Mouse (Mus musculus) ES-Bruce4 (cell line): ENCODE results near the gene Gm10490.

ENCODE experiments used
- CTCF ChIP-seq: IDR thresholded peaks from one replicate; pipeline ENCODE4 v1.8.1; 2011; ENCODE audit warnings: low read depth, low read length
- EP300 ChIP-seq: IDR thresholded peaks from 2 replicates; pipeline ENCODE4 v1.6.1; 2011; ENCODE audit warnings: low read depth, low read length; ENCODE audit not compliant: insufficient read depth

DNA sequence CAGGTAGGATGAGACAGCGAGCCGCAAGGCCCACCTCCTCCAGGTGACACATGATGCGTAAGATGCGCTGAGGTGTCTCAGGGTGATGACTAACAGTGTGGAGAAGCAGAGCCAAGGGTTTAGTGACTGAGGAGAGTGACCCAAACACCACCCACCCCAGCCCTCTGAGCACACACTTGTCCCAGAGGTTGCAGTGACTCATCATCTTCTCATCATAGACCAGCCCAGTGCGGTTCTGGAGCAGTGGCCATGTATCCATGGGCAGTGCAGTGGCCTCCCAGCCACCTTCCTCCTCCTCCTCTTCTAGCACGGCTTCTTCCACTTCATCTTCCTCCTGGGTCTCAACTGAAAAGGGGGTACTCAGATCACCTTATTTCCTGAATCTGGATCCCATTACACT, 28.3 kb downstream of the Gm10490 start:
- no peak for TF ChIP-seq CTCF
- TF ChIP-seq EP300 = no peak
